Mouse (Mus musculus) lung, postnatal 10 days (tissue): ENCODE data around the gene Pappa.

ENCODE experiments used
- DNase-seq: peaks from one replicate; pipeline ENCODE4 v3.0.0; 2021

Pappa gene

DNA sequence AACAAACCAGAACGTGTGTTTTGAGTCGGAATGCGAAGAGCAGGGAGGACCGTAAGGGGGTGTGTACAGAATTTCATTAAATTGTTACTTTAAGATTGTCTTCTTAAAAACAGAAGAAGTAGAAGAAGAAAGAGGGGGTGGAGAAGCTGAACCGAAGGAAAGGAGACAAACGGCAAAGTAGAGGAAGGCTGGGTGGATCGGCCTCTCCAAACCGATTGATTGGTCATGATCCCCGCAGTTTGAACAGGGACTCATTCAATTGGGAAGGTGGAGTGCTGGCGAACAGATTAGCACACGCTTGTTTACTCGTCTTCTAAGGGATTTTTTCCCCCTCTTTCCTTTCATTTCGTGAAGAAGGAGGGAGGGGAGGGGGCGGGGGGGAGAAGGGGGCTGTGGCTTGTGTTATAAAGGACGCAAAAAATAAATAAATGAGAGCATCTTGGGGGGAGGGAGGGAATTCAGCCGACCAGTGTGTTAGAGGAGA is at the start of gene Pappa:
Gene Pappa, plus strand, starts transcription at position 434 of the 484 bp plus-strand sequence.
- no peak for DNase-seq

DNA sequence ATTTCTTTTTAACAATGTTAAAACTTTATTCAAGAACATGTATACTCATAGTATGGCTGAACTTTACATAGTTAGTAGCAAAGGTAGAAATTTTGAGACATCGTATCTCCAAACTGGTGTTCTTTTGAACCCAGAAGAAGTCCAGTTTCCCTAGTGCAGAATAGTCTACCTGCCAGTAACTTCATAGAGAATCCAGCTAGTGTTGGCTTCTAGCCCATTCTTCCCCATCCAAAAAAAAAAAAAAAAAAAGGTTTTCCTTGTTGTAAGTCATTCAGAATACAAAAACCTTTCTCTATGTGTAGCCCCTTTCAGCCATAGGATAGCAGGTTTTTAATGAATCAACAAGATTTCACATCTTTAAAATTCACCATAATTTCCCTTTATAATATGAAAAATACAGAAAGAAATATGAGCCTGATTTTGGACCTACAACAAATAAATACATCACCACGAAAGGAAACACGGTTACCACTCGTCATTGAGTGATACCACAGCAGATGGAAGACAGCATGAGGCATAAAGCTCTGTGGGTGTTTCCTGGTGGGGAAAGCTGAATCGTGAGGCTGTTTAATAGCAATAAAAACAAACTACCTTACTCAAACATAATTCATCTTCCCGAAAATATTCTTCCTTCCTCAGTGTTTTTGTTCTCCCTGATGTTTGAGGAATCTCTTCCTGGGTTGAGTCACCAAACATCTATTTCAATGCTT is 45.9 kb upstream of the Pappa start:
- no peak for DNase-seq

DNA sequence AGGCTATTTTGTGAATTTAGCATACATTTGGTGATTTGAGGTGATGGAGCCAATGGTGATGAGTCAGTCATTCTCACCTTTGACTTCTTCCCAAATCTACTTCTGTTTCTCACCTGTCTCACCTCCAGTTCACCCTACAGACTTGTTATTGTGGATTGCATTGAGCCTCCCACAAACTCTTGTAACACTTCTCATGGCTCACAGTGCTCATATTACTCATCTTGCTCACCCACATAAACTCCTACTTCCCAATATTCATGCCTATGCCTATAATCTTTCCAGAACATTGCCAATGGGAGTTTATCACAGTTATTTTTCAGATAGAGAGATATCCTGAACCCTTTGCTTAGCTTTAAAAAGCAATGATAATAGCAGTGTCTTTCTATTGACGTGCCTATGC is 37.1 kb upstream of the Pappa start:
- no peak for DNase-seq

DNA sequence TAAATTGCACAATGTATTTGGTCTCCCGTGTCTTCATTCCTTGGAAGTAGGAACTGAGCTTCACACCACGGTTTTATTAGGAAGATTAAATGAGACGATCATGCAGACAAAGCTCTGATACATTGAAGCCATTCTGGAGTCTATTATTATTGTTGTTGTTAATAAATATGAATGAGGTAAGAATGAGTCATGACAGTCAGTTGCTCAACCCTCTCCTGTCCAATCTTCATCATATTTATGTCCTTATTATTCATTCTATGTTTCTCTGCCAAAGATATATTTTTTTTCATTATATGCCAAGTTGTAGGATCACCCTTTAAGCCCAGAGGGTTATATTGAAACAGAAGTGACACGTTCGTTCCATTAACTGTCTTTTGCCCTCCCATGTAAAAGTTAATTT is 36.4 kb upstream of the Pappa start:
- DNase-seq: no peak

DNA sequence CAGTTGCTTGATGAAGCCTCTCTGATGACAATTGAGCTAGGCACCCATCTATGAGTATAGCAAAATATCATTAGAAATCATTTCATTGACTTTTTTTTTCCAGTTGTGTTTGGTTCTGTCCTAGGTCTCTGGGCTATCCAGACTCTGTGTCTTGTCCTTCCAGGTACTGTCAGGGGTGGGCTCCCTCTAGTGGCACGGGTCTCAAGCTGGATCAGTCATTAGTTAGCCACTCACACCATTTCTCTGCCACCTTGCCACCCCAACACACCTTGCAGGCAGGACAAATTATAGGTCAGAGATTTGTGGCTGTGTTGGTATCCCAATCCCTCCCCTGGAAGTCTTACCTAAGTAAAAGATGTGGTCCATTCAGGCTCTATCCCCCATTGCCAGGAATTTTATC is 31.8 kb upstream of the Pappa start:
- no peak for DNase-seq

DNA sequence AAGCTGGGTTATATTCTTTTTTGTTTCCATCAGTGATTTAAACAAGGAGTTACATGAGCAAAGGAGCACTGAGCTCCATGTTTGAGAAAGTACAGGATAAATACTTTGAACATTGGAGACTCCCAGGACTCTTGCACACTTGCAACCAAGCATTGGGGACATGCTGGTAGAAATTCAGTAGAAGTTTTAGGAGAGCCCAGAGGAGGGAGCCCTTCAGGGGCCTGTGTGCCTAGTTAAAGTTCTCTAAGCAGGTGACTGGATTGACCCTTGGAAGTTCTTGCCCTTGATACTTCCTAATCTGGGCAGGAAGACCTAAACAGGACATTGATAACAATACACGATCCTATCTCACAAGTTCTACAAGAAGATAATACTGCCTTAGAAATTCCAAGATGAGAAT is 3.6 kb upstream of the Pappa start:
- DNase-seq: no peak

DNA sequence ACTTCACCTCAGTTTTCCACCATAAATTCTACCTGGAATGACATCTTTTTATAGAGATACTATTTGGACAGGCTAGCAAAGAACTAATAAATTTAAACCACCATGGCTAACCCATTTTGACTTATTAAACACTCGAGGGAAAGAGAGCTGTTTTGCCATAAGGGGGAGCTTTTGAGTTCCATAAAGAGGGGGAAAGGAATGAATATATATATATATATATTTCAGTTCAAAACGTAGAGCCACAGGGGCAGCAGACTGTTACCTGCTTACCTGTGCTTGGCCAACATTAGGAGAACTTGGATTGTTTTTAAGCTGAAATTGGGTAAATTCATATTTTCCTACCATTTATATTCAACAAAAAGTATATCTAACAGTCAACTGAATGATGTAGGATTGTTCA is 1.1 kb upstream of the Pappa start:
- peak; percentile 31 for DNase-seq

DNA sequence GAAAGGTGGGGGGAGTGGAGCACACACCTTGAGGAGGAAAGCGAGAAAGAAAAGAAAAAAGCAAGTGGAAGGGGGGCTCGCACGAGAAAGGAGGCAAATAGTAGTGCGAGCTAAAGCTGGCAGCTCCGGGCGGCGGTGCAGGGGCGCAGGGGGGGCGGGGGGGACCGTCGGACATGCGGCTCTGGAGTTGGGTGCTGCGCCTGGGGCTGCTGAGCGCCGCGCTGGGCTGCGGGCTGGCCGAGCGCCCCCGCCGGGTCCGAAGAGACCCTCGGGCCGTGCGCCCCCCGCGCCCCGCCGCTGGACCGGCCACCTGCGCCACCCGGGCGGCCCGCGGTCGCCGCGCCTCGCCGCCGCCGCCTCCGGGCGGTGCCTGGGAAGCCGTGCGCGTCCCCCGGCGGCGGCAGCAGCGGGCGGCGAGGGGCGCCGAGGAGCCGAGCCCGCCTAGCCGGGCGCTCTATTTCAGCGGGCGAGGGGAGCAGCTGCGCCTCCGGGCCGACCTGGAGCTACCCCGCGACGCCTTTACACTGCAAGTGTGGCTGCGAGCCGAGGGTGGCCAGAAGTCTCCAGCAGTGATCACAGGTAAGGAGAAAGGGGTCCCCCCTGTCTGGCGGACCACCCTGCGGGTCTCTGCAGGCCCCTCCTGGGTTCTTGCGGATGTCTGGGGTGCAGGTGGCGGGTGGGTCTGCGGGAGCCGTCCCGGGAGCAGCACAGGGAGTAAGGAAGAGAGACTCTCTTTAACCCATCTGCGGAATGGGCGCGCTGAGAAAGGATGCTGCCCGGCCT is 586 bp downstream of the Pappa start:
- DNase-seq: peak; percentile 13

DNA sequence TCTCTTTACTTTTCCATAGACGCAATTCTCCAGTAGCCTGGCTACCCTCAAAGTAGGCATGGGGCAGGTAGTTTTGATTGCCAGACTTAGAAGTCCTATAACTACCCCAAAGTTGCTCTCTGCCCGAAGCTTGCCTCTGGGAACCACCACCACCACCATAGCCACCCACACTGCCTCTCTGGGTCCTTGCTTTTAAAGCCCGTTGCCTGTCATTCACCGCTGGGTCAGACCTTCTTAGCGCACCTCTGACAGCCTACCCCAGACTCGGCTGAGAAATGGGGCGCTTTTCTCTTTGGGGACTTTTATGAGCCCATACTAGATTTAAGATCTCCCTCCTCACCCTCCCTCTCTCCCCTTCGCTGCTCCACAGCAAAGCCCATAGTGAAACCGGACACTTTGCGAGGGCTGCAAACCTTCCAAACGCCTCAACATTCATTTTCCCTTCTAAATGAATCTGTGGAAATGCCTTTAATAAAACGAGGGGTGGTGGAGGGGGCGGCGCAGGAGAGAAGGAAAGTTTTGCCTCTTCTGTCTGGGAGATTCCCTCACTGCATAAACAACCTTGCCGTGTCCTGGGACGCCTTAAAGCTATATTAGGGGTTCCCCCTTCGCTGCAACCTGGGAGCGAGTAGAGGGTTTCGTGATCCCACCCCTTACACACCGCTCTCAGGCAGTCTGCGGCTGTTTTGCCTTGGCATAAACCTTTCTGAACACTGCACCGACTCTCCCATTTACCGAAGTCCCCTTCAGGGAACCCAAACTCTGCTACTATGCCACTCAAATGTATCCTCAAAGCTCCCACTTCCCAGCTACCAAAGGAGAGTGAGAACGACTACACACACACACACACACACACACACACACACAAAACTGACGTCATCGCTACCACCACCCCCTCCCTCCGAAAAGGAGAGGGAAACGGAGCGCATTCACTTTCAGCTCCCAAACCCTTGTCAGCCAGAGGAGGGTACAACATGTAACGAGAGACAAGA is 1.7 kb downstream of the Pappa start:
- peak; percentile 63 for DNase-seq

DNA sequence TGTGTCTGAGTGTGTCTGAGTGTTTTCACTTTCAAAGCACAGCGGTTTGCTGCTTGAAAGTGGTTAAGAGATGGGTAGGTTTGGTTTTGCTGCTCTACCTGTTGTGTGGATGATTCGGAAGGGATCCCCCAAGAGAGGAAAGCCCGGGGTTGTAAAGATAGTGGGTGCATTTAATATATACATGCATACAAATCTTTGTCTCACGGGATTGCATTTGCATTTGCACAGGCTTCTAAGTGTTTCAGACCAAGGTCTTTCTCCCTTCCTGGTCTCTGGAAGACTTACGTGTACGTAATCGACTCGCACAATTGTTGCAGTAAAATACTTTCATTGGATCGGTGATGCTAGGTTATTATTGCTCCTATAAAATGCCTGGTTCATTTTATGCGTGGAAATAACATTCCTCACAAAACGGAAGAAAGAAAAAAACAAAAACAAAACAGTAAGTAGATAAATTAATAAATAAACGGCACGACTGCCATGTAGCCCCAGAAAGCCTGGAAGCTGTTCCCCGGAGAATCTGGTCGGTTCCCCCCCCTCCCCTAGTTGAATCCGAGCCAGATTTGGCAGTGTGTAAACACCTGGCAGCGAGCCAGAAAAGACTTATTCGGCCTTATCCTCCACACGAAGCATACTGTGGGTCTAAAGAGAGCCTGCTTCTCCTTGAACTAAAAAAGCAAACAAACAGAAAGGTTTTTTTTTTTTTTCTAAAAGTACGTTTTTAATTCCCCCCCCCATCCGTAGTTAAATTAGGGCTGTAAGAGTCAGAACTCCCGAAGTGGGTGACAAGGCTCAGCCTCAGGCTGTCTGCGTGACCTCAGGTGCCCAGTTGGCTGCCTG is 2.7 kb downstream of the Pappa start:
- DNase-seq: peak; percentile 68

DNA sequence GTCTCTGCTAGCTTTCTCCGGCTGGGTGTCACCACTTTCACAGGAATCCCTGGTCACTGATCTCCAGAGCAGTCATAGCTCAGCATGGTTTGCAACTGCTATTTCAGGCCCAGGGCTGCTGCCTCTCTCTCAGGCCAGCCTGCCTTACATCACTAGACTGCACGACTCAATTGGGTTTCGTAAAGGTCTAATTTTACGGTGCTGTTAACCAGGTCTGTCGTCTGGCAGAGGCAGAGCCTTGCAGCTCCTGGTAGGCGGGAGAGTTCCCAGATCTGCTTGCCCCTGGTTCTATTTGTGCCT is 3.3 kb downstream of the Pappa start:
- DNase-seq: peak; percentile 24

DNA sequence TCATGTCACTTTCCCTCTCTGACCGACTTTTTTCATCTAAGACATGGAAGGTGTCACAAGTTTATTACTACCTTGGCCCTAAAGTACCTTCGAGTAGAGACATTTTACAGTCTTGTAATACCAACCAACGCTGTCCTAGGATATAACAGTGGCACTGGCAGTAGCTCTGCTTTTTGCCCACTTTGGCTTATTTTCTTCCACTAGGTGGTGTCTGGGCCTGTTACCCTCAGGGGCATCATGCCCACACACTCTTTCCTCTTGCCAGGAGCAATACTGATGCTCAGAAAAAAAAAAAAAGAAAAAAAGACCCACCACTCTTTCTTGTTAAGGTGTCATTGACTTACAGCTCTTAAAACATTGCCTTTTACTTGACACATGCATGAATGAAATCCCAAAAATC is 8.7 kb downstream of the Pappa start:
- DNase-seq: no peak

DNA sequence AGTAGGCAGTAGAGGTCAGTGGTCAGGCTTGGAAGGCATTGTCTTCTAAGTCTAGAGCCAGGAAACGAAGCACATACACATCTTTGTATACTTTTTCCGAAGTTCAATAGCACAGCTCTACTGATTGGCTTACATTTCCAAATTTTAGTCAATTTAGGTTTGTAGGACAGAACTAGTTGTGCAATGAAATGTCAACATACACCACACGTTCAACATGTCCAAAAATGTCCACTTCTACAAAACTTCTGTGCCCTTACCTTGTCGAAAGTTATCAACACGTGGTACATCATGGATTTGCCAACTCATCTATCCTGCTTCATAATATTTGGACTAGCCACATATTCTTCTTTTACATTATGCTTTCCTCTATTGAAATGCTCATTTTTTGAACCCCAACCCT is 10.4 kb downstream of the Pappa start:
- no peak for DNase-seq

DNA sequence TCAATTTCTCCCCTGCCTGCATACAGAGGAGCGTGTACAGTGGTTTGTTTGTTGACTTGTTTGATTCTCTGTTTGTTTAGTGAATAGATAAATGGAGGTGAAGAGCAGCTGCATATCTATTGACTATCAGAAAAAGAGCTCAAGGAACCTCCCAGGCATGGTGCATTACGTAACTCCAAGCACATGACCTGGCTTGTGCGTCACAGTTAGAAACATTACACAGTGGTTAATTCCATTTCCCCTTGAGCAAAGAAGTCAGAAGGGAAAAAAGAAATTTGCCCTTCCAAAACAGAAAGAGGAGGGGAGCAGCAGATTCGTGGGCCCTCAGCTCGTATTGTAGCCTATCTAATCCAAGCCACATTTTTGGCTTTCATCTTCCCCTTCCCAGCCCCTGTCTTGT is 11.1 kb downstream of the Pappa start:
- DNase-seq: no peak

DNA sequence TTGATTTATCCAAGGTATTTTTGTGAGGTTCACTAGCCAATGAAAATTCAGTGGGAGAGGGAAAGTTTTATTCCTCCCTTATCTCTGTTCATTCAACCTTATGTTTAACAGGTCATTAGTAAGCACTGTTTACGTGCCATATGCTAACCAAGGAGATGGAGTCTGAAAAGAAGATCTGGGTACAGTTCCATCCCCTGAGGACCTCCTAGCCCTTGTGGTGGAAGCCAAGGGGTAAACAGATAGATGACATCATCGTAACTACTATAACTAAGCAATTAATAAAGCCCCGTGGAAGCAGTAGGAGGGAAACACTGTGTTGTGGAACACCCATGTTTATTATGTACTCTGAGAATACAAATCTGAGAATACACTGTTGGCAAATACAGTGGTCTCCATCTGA is 12.6 kb downstream of the Pappa start:
- DNase-seq: no peak

DNA sequence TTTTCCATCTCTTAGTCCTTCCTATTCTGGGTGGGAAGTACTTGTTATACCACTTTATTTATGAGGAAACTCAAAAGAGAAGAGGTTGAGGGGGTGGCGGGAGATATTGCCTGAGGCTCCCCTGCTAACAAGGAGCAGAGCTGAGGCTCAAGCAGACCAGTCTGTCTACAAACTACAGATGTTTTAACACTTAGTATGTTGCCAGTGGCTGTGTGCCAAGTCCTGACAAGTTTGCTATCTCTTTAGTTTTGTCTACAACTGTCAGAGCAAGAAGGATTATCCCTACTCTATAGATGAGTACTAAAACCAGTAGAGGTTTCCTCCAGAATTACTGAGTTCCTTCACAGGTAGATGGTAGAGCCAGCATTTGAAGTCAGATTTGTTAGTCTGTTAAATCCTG is 23.0 kb downstream of the Pappa start:
- no peak for DNase-seq

DNA sequence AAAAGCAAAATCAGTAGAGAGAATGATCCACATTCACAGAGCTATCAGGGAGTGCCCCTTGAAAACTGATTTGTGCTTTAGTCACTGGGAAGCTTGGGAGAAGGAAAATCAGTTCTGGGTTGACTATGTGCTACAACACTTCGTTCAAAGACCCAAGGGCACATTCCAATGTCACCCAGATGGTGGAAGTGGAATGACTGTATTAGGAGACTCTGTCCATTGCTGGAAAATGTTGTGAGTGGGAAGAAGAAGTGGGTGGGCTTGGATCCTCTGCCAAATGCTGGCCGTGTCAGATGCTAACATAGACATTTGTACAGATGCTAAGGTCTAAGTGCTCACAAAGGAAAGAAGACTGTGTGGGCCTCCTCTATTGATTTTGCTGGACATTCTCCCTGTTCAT is 29.6 kb downstream of the Pappa start:
- peak; percentile 18 for DNase-seq

DNA sequence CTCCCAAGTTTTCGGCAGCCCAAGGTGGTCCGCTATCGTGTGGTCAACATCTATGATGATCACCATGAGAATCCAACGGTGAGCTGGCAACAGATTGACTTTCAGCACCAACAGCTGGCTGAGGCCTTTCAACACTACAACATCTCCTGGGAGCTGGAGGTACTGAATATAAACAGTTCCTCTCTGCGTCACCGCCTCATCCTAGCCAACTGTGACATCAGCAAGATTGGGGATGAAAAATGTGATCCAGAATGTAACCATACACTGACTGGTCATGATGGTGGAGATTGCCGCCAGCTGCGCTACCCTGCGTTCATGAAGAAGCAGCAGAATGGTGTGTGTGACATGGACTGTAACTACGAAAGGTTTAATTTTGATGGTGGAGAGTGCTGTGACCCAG is 32.3 kb downstream of the Pappa start:
- no peak for DNase-seq

DNA sequence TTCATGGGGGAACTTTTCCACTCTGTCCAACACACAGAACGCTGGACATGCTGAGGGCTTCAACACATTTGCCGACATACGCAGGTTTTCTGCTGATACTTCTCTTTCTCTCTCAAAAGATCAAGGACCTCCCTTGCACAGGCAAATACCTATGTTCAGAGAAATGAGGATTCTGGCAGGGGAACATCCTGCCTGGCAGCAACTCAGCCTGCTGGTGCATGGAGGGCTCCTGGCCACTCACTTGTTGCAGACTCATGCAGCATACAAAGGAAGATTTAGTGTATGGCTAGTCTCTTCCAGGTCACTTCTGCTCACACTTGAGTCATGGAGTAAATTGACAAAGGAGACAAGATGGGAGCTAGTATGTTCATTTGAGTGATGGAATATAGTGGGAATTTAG is 34.7 kb downstream of the Pappa start:
- no peak for DNase-seq

DNA sequence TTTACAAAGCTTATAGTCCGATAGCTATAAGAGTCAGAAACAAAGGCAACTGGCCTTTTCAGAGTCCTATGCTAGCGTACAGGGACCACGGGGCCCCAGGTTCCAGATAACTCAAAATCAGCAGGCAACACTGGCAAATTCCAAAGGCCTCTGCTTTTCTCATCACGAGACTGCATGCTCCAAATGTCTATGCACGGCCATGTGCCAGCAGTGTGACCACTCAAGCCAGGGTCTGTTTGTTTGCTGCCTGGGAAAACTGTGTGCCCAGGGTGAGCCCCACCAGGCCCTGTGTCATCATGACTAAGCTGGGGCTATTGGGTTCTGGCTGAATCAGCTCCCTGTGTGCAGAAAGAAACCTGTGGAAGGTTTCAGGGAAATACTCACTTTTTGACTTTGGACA is 35.5 kb downstream of the Pappa start:
- no peak for DNase-seq

DNA sequence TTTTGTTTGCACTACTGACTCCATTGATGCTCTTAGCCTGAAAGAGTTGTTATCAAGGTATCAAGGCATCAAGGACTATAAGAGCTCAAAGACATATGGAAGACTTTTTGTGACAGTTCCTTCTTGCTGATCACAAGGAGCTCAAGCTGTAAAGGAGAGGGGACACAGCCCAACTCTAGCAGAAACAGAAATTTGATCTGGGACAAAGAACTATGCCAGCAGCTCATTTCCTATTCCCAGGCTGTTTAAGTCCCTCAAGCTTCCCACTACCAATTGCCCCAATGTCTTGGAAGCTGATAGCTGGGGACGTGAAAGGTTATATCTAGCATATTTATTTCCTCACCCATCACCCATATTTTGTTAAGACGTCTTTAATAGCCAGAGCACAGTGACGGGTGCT is 39.7 kb downstream of the Pappa start:
- DNase-seq: no peak

DNA sequence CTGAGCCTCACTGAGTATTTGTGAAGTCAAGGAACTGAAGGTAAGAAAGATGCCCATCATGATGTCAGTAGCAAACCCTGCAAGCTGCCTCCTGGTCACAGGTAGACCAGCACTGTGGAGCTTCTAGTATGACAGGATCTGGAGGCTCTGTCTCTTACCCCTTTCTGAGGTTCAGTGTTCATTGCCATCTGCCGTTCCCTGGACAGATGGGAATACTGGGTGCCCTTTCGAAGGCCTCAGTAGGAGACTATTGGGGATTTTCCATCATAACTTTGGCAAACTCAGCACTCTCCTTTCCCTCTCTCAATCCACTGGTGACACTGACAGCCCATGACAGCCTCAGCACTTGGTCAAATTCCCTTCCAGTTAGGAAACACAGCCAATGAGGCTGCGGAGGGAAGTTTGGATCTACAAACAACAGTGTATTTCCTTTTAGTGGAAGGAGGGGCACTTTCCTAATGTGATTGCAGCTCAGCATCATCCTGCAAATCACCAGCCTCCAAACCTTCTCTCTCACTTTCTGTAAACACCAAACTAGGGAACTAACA is 42.4 kb downstream of the Pappa start:
- peak; percentile 35 for DNase-seq
